Mouse (Mus musculus) intestine, embryonic 15.5 days (tissue): ENCODE data around the gene Olfr355. TPM values are rescaled to one million over a fixed set of nuclear protein-coding genes. Genes with fewer than 3 reads are reported as not detected.

Experiments used
- ATAC-seq: fragments of 200-750 bp; cut with Nextera tagmentation; 2 replicates; pipeline ENCODE4 v1.8.0; 2017; ENCODE audit warnings: moderate TSS enrichment, moderate library complexity
- H3K27ac ChIP-seq: fragments of 300-500 bp; sonication (generic); 2 replicates; pipeline ENCODE4 v1.5.1; 2015; ENCODE audit warnings: mild to moderate bottlenecking, inconsistent platforms
- H3K27me3 ChIP-seq: fragments of 300-500 bp; sonication (generic); replicated peaks from 2 replicates; pipeline ENCODE4 v1.6.1; 2015; ENCODE audit warnings: inconsistent platforms
- H3K36me3 ChIP-seq: fragments of 300-500 bp; sonication (generic); 2 replicates; pipeline ENCODE4 v1.6.1; 2015; ENCODE audit warnings: inconsistent platforms
- H3K4me1 ChIP-seq: fragments of 300-500 bp; sonication (generic); replicated peaks from 2 replicates; pipeline ENCODE4 v1.6.1; 2015; ENCODE audit warnings: inconsistent platforms
- H3K4me2 ChIP-seq: fragments of 300-500 bp; sonication (generic); replicated peaks from 2 replicates; pipeline ENCODE4 v1.6.1; 2015; ENCODE audit warnings: mild to moderate bottlenecking, inconsistent platforms
- H3K4me3 ChIP-seq: fragments of 300-500 bp; sonication (generic); replicated peaks from 2 replicates; pipeline ENCODE4 v1.5.1; 2015; ENCODE audit warnings: inconsistent platforms
- H3K9ac ChIP-seq: fragments of 300-500 bp; sonication (generic); 2 replicates; pipeline ENCODE4 v1.6.1; 2015; ENCODE audit warnings: inconsistent platforms
- H3K9me3 ChIP-seq: fragments of 300-500 bp; sonication (generic); 2 replicates; pipeline ENCODE4 v1.6.1; 2016; ENCODE audit warnings: inconsistent platforms
- WGBS: fragments of 180-500 bp; shearing (Covaris S2); methylation state at CpG from one replicate; pipeline ENCODE4 v1.1.7; 2015; 5-methylcytosine and 5-hydroxymethylcytosine counted together
- polyA plus RNA-seq: library from polyadenylated mRNA; unstranded; fragments of >200 nt; fragmentation: Nextera tagmentation; extraction: Ambion mirVana; gene quantifications from 2 replicates; pipeline ENCODE4 v1.2.1, GENCODE M21; 2015

Olfr355 gene
- polyA plus RNA-seq = not detected in 2 replicates

DNA sequence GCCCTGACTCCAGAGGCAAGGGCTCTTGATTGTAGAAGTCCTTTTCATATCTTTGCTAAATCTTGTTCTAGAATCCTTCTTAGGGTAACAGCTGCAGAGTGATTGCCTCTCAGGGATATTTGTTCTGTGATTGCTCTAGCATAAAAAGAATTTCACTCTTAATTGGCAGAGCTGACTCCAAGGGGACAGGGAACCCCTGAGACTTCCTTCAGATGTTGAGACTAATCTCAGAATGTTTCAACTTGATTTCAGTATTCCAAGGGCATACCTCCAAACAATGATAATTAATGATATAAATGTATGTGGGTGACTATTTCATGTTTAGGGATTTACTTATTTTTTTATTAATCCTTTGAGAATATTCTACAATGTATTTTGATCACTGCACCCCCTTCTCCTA lies at the start of gene Olfr355:
TSS of gene Olfr355 (minus strand) at position 101 of the 400 bp plus-strand sequence.
- Histone ChIP-seq H3K4me2 (no peak within 1 kb of the TSS), H3K9me3 (no peaks in the 10 kb centered on the region), H3K4me1 (no peaks in the 10 kb centered on the region), H3K9ac (no peak within 1 kb of the TSS), H3K4me3 (no peak within 1 kb of the TSS), H3K27me3 (no peaks in the 10 kb centered on the region), H3K36me3 (no peaks in the 10 kb centered on the region), H3K27ac (no peak within 1 kb of the TSS)
- no peak for ATAC-seq

DNA sequence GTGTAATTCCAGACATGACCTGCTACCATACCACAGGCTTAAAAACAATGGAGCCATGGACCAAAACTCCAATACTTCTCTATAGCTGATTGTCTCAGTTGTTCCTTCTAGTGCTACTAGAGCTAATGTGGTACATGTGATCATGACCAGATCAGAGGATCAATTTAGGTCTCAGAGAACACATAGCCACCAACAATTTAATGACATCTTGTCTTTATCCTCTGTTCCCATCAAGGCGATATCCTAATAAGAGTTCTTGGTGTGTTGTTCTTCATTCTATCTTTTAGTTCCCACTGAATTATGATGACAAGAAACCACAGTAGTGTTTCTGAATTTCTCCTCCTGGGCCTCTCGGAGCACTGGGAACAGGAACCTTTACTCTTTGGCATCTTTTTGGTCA lies 8.1 kb upstream of the Olfr355 start, which contains the start of gene Olfr356:
TSS of gene Olfr356 (plus strand) at position 301 of the 400 bp plus-strand sequence.
- Histone ChIP-seq H3K4me3 (no peak within 1 kb of the TSS), H3K27me3 (no peaks in the 10 kb centered on the region), H3K27ac (no peak within 1 kb of the TSS), H3K4me2 (no peak within 1 kb of the TSS), H3K9me3 (no peaks in the 10 kb centered on the region), H3K9ac (no peak within 1 kb of the TSS), H3K4me1 (no peaks in the 10 kb centered on the region), H3K36me3 (no peaks in the 10 kb centered on the region)
- 90% methylated on average over 2 of the region's 2 CpGs for WGBS
- ATAC-seq = no peak

DNA sequence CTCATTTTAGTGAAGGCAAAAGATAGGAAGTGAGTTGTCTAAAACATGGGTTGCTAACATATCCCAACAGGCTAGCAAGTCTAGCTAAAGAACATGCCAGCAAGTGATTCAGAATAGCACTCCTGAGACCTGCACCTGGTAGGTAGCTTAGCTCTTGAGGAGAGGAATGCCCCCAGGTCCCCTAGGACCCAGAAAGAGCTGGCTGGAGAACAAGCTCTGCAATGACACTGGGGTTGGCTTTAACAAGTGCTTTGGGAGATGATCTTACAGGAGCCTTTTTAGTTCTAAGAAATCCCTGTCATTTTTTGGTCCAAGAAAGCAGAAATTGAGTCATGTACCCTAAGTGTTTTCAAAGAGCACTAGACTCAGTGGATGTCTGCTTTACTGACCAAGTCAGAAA lies 23.3 kb downstream of the Olfr355 start, which contains the start of gene Olfr354:
TSS of gene Olfr354 (plus strand) at position 301 of the 400 bp plus-strand sequence.
- Histone ChIP-seq H3K4me3 (no peak within 1 kb of the TSS), H3K9me3 (no peaks in the 10 kb centered on the region), H3K4me1 (no peaks in the 10 kb centered on the region), H3K27ac (no peak within 1 kb of the TSS), H3K9ac (no peak within 1 kb of the TSS), H3K27me3 (no peaks in the 10 kb centered on the region), H3K36me3 (no peaks in the 10 kb centered on the region), H3K4me2 (no peak within 1 kb of the TSS)
- no peak for ATAC-seq

DNA sequence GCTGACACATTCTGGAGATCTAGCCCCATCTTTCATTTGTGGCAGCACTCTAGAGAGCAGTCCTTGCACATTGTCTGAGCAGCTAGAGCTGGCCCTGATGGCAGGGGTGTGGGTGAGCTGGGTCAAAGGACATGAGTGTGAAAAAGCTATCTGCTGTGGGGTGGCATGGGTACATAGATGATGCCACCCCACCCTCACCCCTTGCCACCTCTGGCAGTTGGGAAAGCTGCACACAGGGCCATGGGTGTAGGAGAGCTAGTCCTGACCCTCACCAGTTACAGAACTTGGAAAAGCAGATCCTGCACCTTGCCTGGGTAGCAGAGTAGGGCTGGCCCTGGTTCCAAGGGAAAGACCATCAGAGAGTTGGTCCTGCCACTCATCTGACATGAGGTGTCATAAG lies 31.6 kb downstream of the Olfr355 start:
- Histone ChIP-seq H3K27me3 (no peaks in the 10 kb centered on the region), H3K4me3 (no peak overlapping the region), H3K4me1 (no peaks in the 10 kb centered on the region), H3K27ac (no peak overlapping the region), H3K9me3 (no peaks in the 10 kb centered on the region), H3K9ac (no peak overlapping the region), H3K4me2 (no peak overlapping the region), H3K36me3 (no peaks in the 10 kb centered on the region)
- no peak for ATAC-seq

DNA sequence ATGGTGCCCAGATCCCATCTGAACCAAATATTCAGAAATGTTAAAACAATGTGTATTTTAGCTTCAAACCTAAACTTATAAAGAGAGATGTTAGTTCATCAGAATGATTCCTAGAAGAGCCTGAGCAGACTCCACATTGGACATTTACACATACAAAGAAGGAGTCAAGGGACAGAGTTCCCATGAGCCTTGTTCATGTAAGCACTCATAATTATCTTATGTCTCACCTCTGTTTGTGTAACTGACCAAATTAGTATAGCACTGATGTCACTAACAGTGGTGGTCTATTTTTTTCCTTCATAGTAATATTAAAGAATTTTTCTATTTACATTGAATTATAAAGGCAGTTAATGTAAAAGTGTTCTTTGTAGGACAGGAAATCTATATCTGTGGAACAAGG lies 35.9 kb downstream of the Olfr355 start, which contains the start of gene Olfr353:
TSS of gene Olfr353 (minus strand) at position 101 of the 400 bp plus-strand sequence.
- no peak within 1 kb of the TSS for H3K9ac ChIP-seq
- no peaks in the 10 kb centered on the region for H3K9me3 ChIP-seq
- no peaks in the 10 kb centered on the region for H3K27me3 ChIP-seq
- H3K27ac ChIP-seq = no peak within 1 kb of the TSS
- H3K4me2 ChIP-seq = no peak within 1 kb of the TSS
- H3K36me3 ChIP-seq = no peaks in the 10 kb centered on the region
- no peak within 1 kb of the TSS for H3K4me3 ChIP-seq
- H3K4me1 ChIP-seq = no peaks in the 10 kb centered on the region
- no peak for ATAC-seq

Other genes with a start within 250 kb of the Olfr355 start
- not detected in 2 replicates for gene Olfr346, start 243.1 kb downstream of the Olfr355 start, polyA plus RNA-seq
- gene Olfr347, start 197.0 kb downstream of the Olfr355 start, polyA plus RNA-seq = not detected in 2 replicates
- not detected in 2 replicates for gene Olfr348, start 144.6 kb downstream of the Olfr355 start, polyA plus RNA-seq
- gene Olfr50, start 138.4 kb downstream of the Olfr355 start, polyA plus RNA-seq = not detected in 2 replicates
- not detected in 2 replicates for gene Olfr3, start 111.9 kb downstream of the Olfr355 start, polyA plus RNA-seq
- gene Olfr350, start 82.6 kb downstream of the Olfr355 start, polyA plus RNA-seq = not detected in 2 replicates
- gene Olfr351, start 66.2 kb downstream of the Olfr355 start, polyA plus RNA-seq = not detected in 2 replicates
- not detected in 2 replicates for gene Olfr352, start 60.4 kb downstream of the Olfr355 start, polyA plus RNA-seq
- gene Olfr353, start 36.0 kb downstream of the Olfr355 start, polyA plus RNA-seq = not detected in 2 replicates
- not detected in 2 replicates for gene Olfr354, start 23.2 kb downstream of the Olfr355 start, polyA plus RNA-seq
- not detected in 2 replicates for gene Olfr356, start 8.2 kb upstream of the Olfr355 start, polyA plus RNA-seq
- gene Olfr357, start 64.9 kb upstream of the Olfr355 start, polyA plus RNA-seq = not detected in 2 replicates
- not detected in 2 replicates for gene Olfr358, start 80.4 kb upstream of the Olfr355 start, polyA plus RNA-seq
- not detected in 2 replicates for gene Olfr360, start 136.8 kb upstream of the Olfr355 start, polyA plus RNA-seq
- gene Olfr361, start 160.4 kb upstream of the Olfr355 start, polyA plus RNA-seq = not detected in 2 replicates
- not detected in 2 replicates for gene Olfr362, start 189.0 kb upstream of the Olfr355 start, polyA plus RNA-seq
- gene Olfr364-ps1, start 210.4 kb upstream of the Olfr355 start, polyA plus RNA-seq = not detected in 2 replicates